Mouse (Mus musculus) liver, embryonic 14 days (tissue): ENCODE results near the gene Taar4. TPM values are rescaled to one million over a fixed set of nuclear protein-coding genes. Genes with fewer than 3 reads are reported as not detected.

Source experiments
- polyA plus RNA-seq: library from polyadenylated mRNA; depleted of rRNA; stranded (reverse); fragments of >200 nt; gene quantifications from 2 replicates; pipeline ENCODE4 v1.2.3, GENCODE M21; 2012; rRNA removed

The Taar4 gene
- not detected in 2 replicates for polyA plus RNA-seq

GRCm38 (mm10) chr10:23960444-23960915 lies at the start of gene Taar4:
TSS of gene Taar4 (plus strand) at chr10:23960494.

GRCm38 (mm10) chr10:23920056-23920455 lies 40.2 kb upstream of the Taar4 start, which contains the start of gene Taar1:
TSS of gene Taar1 (plus strand) at chr10:23920356.

GRCm38 (mm10) chr10:23938312-23938711 lies 22.0 kb upstream of the Taar4 start, which contains the start of gene Taar2:
TSS of gene Taar2 (plus strand) at chr10:23938572.

GRCm38 (mm10) chr10:23949508-23950005 lies 10.7 kb upstream of the Taar4 start, which contains the start of gene Taar3:
TSS of gene Taar3 (plus strand) at chr10:23949558.

GRCm38 (mm10) chr10:23970656-23971165 lies 10.4 kb downstream of the Taar4 start, which contains the start of gene Taar5:
TSS of gene Taar5 (plus strand) at chr10:23970706.

GRCm38 (mm10) chr10:23985546-23985945 lies 25.3 kb downstream of the Taar4 start, which contains the start of gene Taar6:
TSS of gene Taar6 (minus strand) at chr10:23985646.

GRCm38 (mm10) chr10:23993381-23993780 lies 33.1 kb downstream of the Taar4 start, which contains the start of gene Taar7a:
TSS of gene Taar7a (minus strand) at chr10:23993481.

GRCm38 (mm10) chr10:23999639-24000038 lies 39.3 kb downstream of the Taar4 start, which contains the start of gene Taar7b:
TSS of gene Taar7b (plus strand) at chr10:23999939.

Other genes with a start within 250 kb of the Taar4 start
- 3,859 and 3,962 TPM in 2 replicates for gene Rps12, start 173.2 kb upstream of the Taar4 start, polyA plus RNA-seq
- gene Slc18b1, start 163.5 kb upstream of the Taar4 start, polyA plus RNA-seq, result 2.0 TPM in 2 replicates
- gene Vnn3, start 109.0 kb upstream of the Taar4 start, polyA plus RNA-seq, result 0.38 and 0.56 TPM in 2 replicates
- 0.80 and 1.0 TPM in 2 replicates for gene Vnn1, start 65.8 kb upstream of the Taar4 start, polyA plus RNA-seq
- not detected in 2 replicates for gene Taar1, start 40.1 kb upstream of the Taar4 start, polyA plus RNA-seq
- not detected in 2 replicates for gene Taar2, start 21.9 kb upstream of the Taar4 start, polyA plus RNA-seq
- gene Taar3, start 10.9 kb upstream of the Taar4 start, polyA plus RNA-seq, result not detected in 2 replicates
- gene Taar5, start 10.2 kb downstream of the Taar4 start, polyA plus RNA-seq, result not detected in 2 replicates
- not detected in 2 replicates for gene Taar6, start 25.2 kb downstream of the Taar4 start, polyA plus RNA-seq
- not detected in 2 replicates for gene Taar7a, start 33.0 kb downstream of the Taar4 start, polyA plus RNA-seq
- gene Taar7b, start 39.4 kb downstream of the Taar4 start, polyA plus RNA-seq, result not detected in 2 replicates
- gene Taar7d, start 66.7 kb downstream of the Taar4 start, polyA plus RNA-seq, result not detected in 2 replicates
- gene Taar7e, start 77.1 kb downstream of the Taar4 start, polyA plus RNA-seq, result not detected in 2 replicates
- not detected in 2 replicates for gene Taar7f, start 89.0 kb downstream of the Taar4 start, polyA plus RNA-seq
- not detected in 2 replicates for gene Taar8a, start 116.0 kb downstream of the Taar4 start, polyA plus RNA-seq
- gene Taar8b, start 131.8 kb downstream of the Taar4 start, polyA plus RNA-seq, result not detected in 2 replicates
- not detected in 2 replicates for gene Taar8c, start 141.4 kb downstream of the Taar4 start, polyA plus RNA-seq
- not detected in 2 replicates for gene Taar9, start 149.0 kb downstream of the Taar4 start, polyA plus RNA-seq
- 11.8 and 15.5 TPM in 2 replicates for gene Stx7, start 188.8 kb downstream of the Taar4 start, polyA plus RNA-seq